Mouse (Mus musculus) cerebellum, adult 11 months (tissue): Measurements from ENCODE around the gene Lamc2.
"Not testable (repeated sequence)": the region's sequence is repeated elsewhere in the genome, so short reads cannot be mapped to it uniquely, and the experiment has no call there.

Experiments used
- DNase-seq: peaks from one replicate; pipeline ENCODE4 v3.0.0; 2022

Gene Lamc2

GRCm38 (mm10) chr1:153094226-153095076 is 91.8 kb downstream of the Lamc2 start:
- no peak for DNase-seq

GRCm38 (mm10) chr1:153093581-153093980 is 92.7 kb downstream of the Lamc2 start:
- no peak for DNase-seq

- DNase-seq, result no peak
These were observed 93.1 kb downstream of the Lamc2 start for GRCm38 (mm10) chr1:153093172-153093571.

DNA sequence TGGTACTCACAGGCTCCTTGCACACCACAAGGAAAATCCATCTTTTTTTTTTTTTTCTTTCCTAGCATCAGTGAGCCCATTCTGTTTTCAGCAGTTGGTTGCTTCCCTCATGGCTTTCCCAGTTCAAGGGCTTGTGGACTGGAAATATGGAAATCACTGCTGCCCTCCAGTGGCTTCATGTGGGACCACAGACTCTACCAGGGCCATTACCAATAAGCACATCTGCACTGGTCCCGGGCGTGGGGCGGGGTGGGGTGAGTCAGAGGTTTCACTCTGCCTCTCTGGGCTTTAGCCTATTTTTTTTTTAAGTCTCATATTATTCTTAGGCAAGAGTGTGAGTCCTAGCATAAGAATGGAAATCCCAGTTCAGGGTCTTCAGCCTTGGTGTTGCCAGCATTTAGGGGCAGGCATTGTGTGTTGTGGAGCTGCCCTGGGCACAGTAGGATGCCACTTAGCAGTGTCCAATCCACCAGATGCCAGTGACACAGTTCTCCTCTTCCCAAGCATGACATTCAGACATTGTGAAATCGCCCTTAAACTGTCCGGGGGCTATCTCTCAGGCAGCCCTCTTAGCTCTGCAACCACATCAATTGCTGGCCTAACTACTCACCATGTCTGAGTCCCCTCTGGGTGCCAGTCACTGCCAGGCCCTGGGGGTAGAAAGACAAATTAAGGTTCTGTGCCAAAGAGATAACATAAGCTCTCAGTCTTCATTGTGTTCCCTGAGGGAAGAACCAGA is 93.8 kb downstream of the Lamc2 start:
- peak; percentile 70 for DNase-seq

GRCm38 (mm10) chr1:153091438-153092236 is 94.6 kb downstream of the Lamc2 start:
- no peak for DNase-seq

DNA sequence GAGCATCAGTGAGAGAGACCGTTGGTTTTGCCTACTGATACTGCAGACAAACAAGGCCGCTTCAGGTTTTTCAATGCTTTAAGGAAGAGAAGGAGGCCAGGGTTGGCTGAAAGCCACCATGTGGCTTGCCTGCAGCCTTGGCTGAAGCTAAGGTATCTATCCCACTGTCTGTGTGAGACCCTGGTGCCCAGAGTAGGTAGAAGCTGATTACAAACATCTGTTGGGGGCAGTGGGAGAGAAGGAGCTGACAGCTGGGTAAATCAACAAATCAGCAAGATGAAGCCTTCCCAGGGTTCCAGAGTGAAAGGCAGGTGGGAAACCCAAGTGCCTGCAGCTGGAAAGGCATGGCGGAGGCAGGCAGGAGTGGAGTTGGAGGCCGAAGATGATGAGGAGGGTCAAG is 95.4 kb downstream of the Lamc2 start:
- no peak for DNase-seq

DNA sequence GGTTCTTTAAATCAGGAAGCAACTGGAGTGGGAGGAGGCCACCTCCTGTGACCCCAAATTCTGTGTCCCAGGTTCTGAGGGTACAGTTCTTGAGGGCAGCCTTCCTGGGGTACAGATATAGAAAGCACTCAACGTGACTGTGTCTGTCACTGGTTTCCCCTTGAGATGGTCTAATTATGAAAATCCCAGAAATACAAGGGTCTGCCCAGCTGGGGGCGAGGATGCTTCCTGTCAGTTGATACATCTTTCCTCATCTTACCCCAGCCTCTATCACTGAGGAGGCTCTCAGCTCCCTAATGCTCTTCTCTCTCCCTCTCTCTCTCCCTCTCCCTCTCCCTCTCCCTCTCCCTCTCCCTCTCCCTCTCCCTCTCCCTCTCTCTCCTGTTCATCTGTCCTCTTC is 96.2 kb downstream of the Lamc2 start:
- DNase-seq, result no peak

GRCm38 (mm10) chr1:153087771-153088170 is 98.5 kb downstream of the Lamc2 start:
- DNase-seq, result no peak

DNA sequence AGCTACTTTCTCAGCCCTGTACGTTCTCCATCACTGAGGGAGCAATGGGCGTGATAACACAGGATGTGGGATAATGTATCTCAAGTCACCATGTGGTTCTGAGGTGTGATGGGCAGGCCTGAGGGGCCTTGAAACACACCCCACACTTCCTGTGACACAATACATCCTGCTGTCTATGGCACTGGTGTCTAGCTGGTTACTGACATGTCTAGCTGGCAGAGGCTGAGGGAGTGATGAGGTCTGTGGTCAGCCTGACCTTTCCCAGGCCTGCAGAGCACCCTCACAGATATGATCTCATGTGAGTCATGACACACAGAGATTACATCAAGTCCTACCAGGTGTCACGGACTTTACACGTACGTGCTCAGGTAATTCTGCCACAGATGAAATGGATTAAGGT is 101.0 kb downstream of the Lamc2 start:
- DNase-seq, result no peak

GRCm38 (mm10) chr1:153084191-153084590 is 102.1 kb downstream of the Lamc2 start:
- peak; percentile 72 for DNase-seq

DNA sequence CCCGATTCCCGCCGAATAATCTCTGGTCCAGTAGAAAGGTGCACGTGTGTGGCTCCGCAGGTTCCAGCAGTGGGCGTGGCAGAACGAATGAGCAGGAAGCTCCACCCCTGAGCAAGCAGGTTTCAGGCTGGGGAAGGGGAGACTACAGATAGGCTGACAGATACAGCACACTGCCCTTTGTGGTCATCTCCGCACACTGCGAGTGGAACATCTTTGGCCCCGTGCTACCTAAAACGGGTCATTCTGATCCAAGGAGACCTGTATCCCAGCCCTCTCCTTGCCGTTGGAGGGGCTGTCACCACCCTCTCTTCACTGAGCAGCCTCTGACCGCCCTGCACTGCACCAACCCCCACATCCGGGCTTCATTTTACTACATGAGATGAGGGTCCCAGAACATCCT is 103.0 kb downstream of the Lamc2 start:
- not testable (repeated sequence) for DNase-seq

GRCm38 (mm10) chr1:153075955-153076354 is 110.3 kb downstream of the Lamc2 start:
- no peak for DNase-seq

DNA sequence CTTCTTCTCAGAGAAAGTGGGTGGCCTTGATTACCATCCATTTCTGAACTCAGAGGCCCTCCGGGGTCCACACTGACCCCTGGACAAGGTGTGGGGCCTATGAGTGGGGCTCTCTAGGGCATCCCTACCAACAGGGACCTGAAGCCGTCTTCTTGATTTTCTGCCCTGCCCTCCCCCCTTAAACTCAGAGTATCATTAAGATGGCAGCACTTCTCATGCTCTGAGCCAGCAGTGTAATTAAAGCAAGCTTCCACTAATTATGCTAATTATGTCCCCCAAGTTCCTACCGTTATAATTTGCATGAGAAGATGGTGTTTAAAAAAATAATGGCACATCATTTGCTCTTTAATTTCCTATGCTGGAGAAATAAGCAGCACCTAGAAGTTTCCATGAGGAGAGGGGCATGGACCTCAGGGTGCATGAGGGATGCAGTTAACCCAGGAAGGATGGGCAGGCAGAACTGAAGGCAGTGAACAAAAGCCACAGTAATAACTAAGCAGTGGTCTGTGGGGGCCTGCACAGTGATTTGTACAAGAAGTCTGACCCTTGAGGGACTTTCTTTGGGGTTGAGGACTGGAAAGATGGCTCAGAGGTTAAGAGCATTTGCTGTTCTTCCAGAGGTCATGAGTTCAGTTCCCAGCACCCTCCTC is 111.0 kb downstream of the Lamc2 start:
- DNase-seq, result no peak

DNA sequence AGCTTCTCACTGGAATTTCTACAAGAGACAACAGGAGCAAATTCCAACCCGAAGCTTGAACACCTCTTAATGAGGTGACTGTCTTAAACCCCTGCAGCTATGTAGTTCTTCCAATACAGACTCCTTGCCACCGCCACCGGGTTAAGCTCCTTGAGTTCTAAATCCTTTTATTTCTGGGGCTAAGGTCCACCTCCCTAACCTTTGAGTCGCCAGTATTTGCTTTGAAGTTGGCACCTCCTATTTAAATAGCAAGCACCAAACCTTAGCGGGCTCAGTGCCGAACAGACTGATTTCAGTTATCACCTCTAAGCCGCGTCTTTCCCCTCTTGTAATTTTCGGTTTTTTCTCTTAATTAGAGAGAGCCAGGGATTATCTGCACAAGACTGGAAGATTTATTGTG is 112.8 kb downstream of the Lamc2 start:
- no peak for DNase-seq
